Mouse (Mus musculus) liver, adult 2 months (tissue): Measurements from ENCODE around the gene Tmem82.

ENCODE experiments used
- CTCF ChIP-seq: fragments of 200-500 bp; IDR thresholded peaks from 2 replicates; pipeline ENCODE4 v1.5.1; 2011; ENCODE audit warnings: low read depth, low read length, control low read depth
- POLR2A ChIP-seq: fragments of 200-500 bp; IDR thresholded peaks from 2 replicates; pipeline ENCODE4 v1.6.1; 2011; ENCODE audit warnings: low read length, control low read depth; ENCODE audit not compliant: insufficient read depth; ENCODE audit errors: extremely low read depth

DNA sequence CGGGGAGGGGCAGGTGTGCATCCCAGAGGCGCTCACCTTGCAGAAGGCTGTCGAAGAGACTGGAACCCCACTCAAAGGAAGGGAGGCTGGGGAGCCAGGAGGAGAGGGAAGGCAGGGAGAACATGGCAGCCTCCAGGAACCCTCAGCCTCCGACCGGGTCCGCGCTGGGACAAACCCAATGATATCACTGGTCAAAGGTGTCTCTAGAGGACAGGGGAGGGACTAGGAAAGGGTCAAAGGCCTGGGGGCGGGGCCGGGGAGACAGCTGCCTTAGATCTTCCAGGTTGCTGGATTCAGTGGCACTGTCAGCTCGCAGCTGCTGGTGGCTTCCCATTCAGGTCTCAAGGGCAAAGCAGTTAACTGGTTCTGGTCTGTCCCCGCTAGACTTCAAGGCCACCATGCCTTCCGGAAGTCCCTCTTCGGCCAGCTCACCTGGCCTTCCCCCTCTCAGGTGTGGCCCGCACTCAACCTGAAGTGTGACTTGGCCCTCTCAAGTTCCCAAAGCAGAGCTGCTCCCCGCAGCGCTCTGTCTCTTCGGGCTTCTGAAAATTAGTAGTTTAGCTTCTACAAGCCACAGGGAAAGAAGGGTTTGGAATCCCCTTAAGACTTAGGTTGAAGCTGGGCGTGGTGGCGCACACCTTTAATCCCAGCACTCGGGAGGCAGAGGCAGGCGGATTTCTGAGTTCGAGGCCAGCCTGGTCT is 419 bp downstream of the Tmem82 start:
- TF ChIP-seq CTCF (no peak), POLR2A (peak; percentile 76)
